Mouse (Mus musculus) cortical plate, adult 2 months (tissue): ENCODE results near the gene Fibp.

Experiments
- CTCF ChIP-seq: fragments of 200-500 bp; IDR thresholded peaks from 2 replicates; pipeline ENCODE4 v1.5.1; 2011; ENCODE audit warnings: mild to moderate bottlenecking, control low read depth, low read length; ENCODE audit not compliant: insufficient read depth; ENCODE audit errors: extremely low read depth
- POLR2A ChIP-seq: fragments of 200-500 bp; IDR thresholded peaks from 2 replicates; pipeline ENCODE4 v1.6.1; 2011; ENCODE audit warnings: mild to moderate bottlenecking, low read length, control low read depth; ENCODE audit not compliant: insufficient read depth; ENCODE audit errors: extremely low read depth

DNA sequence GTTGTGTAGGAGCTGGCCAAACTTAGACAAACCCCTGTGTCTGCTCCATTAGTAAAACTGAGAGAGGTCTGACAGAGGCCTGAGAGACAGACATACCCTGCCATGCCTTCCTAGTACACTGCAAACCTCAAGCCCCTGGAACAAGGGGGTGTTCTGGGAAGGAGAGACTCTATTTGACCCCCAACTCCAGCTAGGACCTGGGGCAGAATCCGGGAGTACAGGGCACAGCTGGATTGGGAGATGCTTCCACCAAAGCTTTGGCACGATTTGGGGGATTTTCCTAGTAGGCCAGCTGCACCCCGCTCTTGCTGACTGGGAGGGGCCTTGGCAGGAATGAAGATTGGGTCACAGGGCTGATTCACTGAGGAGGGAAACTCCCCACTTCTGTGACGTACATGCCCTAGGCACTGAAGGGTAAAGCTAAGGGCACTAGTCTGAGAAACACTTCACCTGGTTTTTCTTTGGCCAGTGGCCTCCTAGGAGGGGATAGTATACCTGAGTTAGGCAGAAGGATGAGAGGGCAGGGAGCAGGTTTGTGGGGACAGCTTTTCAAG, 28.4 kb upstream of the Fibp start:
- no peak for TF ChIP-seq CTCF
- no peak for TF ChIP-seq POLR2A
